Mouse (Mus musculus): ENCODE measurements around the gene Ttll10. TPM values are rescaled to one million over a fixed set of nuclear protein-coding genes. Genes with fewer than 3 reads are reported as not detected.

Ttll10 gene
- total and polyA plus RNA-seq, 3 experiments, result 0.11 TPM; not detected in 2

- TF ChIP-seq UBTF (IDR thresholded peaks at IDR 0.05; ENCODE audit: borderline replicate concordance, insufficient read depth, low read depth, low read length) (no peak; the same call in 1 of the 2 replicates), NRF1 (IDR thresholded peaks at IDR 0.05; ENCODE audit: insufficient read depth, low read depth, low read length, poor library complexity, severe bottlenecking) (no peak), POLR2AphosphoS2 (IDR thresholded peaks at IDR 0.05; ENCODE audit: low read length) (no peak)
These were observed 18.5 kb upstream of the Ttll10 start (continued) for GRCm38 (mm10) chr4:156077499-156078301.

- Histone ChIP-seq H3K4me1 (ENCODE audit: control insufficient read depth in 1 of 2, insufficient read depth in 2 of 2, low read length in 2 of 2) (peaks cover 6 to 18% of the 10 kb centered on the region in 2 experiments), H3K36me3 (ENCODE audit: control insufficient read depth in 1 of 2, insufficient read depth in 2 of 2, low read length in 2 of 2) (peaks cover 0 to 4% of the 10 kb centered on the region in 2 experiments; a peak in 2 of 4 replicates), H3K27me3 (ENCODE audit: control insufficient read depth in 1 of 2, insufficient read depth in 2 of 2, low read length in 2 of 2) (no peaks in the 10 kb centered on the region), H3K4me3 (ENCODE audit: control insufficient read depth in 1 of 2, insufficient read depth in 1 of 2, low read depth in 2 of 2, low read length in 2 of 2) (peak overlapping the region; percentile 67 to 82), H3K79me2 (ENCODE audit: control insufficient read depth, insufficient read depth, low read length, poor library complexity) (peaks cover 2% of the 10 kb centered on the region; the same call in 1 of the 2 replicates), H3K9ac (ENCODE audit: control insufficient read depth, low read depth, low read length, poor library complexity, severe bottlenecking) (peak overlapping the region; percentile 84), H3K9me3 (replicated peaks; ENCODE audit: insufficient read depth, low read length) (no peaks in the 10 kb centered on the region), H3K27ac (ENCODE audit: control insufficient read depth, low read depth, low read length) (peak overlapping the region; percentile 5)
- DNase-seq (ENCODE audit: low read depth, low spot score), result peak; percentile 74
- peak in 1 of 3 experiments; percentile 34; a peak in 2 of 6 replicates for TF ChIP-seq CTCF (IDR thresholded peaks at IDR 0.05 in 2 of 3, conservative IDR thresholded peaks at IDR 0.05 in 1 of 3; ENCODE audit: control insufficient read depth in 1 of 3, insufficient read depth in 1 of 3, low read depth in 2 of 3, low read length in 3 of 3, poor library complexity in 1 of 3, severe bottlenecking in 1 of 3)
- no peak for TF ChIP-seq MYC (IDR thresholded peaks at IDR 0.05; ENCODE audit: low read depth, low read length)
- no peak for TF ChIP-seq MAZ (IDR thresholded peaks at IDR 0.05; ENCODE audit: low read depth, low read length)
- TF ChIP-seq SMC3 (IDR thresholded peaks at IDR 0.05; ENCODE audit: low read depth, low read length), result peak; percentile 44
- TF ChIP-seq UBTF (IDR thresholded peaks at IDR 0.05; ENCODE audit: borderline replicate concordance, insufficient read depth, low read depth, low read length), result peak; percentile 11; the same call in 1 of the 2 replicates
- peak; percentile 45; the same call in 1 of the 2 replicates for TF ChIP-seq NELFE (IDR thresholded peaks at IDR 0.05; ENCODE audit: low read depth, low read length)
- 0 out of 4 replicates have a peak, but pooled peaks of 1 of the 2 experiments have one; percentile 12 for TF ChIP-seq POLR2A (IDR thresholded peaks at IDR 0.05; ENCODE audit: control insufficient read depth in 1 of 2, insufficient read depth in 1 of 2, low read depth in 1 of 2, low read length in 2 of 2, poor library complexity in 1 of 2)
- no peak; the same call in 1 of the 2 replicates for TF ChIP-seq ZC3H11A (IDR thresholded peaks at IDR 0.05; ENCODE audit: low read depth, low read length)
- TF ChIP-seq RAD21 (IDR thresholded peaks at IDR 0.05; ENCODE audit: low read depth, low read length), result peak; percentile 34
- TF ChIP-seq SIN3A (IDR thresholded peaks at IDR 0.05; ENCODE audit: low read length), result 0 out of 2 replicates have a peak, but pooled peaks have one; percentile 51
- TF ChIP-seq ELF1 (IDR thresholded peaks at IDR 0.05; ENCODE audit: low read depth, low read length), result peak; percentile 81
- TF ChIP-seq EP300 (IDR thresholded peaks at IDR 0.05; ENCODE audit: low read depth in 1 of 2, low read length in 2 of 2), result 0 out of 4 replicates have a peak, but pooled peaks of 1 of the 2 experiments have one; percentile 12
These were observed 17.7 kb upstream of the Ttll10 start for GRCm38 (mm10) chr4:156076911-156077382.

- H3K27ac ChIP-seq (ENCODE audit: control insufficient read depth, low read depth, low read length), result no peak overlapping the region
- peaks cover 0 to 14% of the 10 kb centered on the region in 2 experiments; a peak in 3 of 4 replicates for H3K4me1 ChIP-seq (ENCODE audit: control insufficient read depth in 1 of 2, insufficient read depth in 2 of 2, low read length in 2 of 2)
- no peak for TF ChIP-seq MYC (IDR thresholded peaks at IDR 0.05; ENCODE audit: low read depth, low read length)
- no peak for TF ChIP-seq MAX (IDR thresholded peaks at IDR 0.05; ENCODE audit: low read length)
- no peak for TF ChIP-seq USF2 (IDR thresholded peaks at IDR 0.05; ENCODE audit: borderline replicate concordance in 1 of 2, insufficient read depth in 1 of 2, low read depth in 1 of 2, low read length in 2 of 2)
- no peak for TF ChIP-seq ZMIZ1 (IDR thresholded peaks at IDR 0.05; ENCODE audit: low read depth, low read length)
- TF ChIP-seq MAZ (IDR thresholded peaks at IDR 0.05; ENCODE audit: low read depth, low read length), result no peak
- no peak for TF ChIP-seq ZC3H11A (IDR thresholded peaks at IDR 0.05; ENCODE audit: low read depth, low read length)
- no peak for TF ChIP-seq KAT2A (conservative IDR thresholded peaks at IDR 0.05; ENCODE audit: low read depth, low read length)
- TF ChIP-seq POLR2AphosphoS5 (IDR thresholded peaks at IDR 0.05; ENCODE audit: borderline replicate concordance, low read depth, low read length), result no peak
- TF ChIP-seq TCF12 (IDR thresholded peaks at IDR 0.05; ENCODE audit: low read depth, low read length), result no peak
- TF ChIP-seq SIN3A (IDR thresholded peaks at IDR 0.05; ENCODE audit: low read length), result no peak
- TF ChIP-seq TAL1 (IDR thresholded peaks at IDR 0.05; ENCODE audit: low read length), result no peak
- no peak for TF ChIP-seq EP300 (IDR thresholded peaks at IDR 0.05; ENCODE audit: low read depth in 1 of 2, low read length in 2 of 2)
- no peak for TF ChIP-seq MEF2A (IDR thresholded peaks at IDR 0.05; ENCODE audit: extremely low read depth, insufficient replicate concordance, low read depth, low read length, poor library complexity, severe bottlenecking)
- no peak for TF ChIP-seq NRF1 (IDR thresholded peaks at IDR 0.05; ENCODE audit: insufficient read depth, low read depth, low read length, poor library complexity, severe bottlenecking)
- no peak for TF ChIP-seq SMC3 (IDR thresholded peaks at IDR 0.05; ENCODE audit: low read depth, low read length)
- H3K27me3 ChIP-seq (ENCODE audit: control insufficient read depth in 1 of 2, insufficient read depth in 2 of 2, low read length in 2 of 2), result no peaks in the 10 kb centered on the region
- DNase-seq (ENCODE audit: low read depth, low spot score), result no peak
- no peaks in the 10 kb centered on the region for H3K79me2 ChIP-seq (ENCODE audit: control insufficient read depth, insufficient read depth, low read length, poor library complexity)
- H3K4me3 ChIP-seq (ENCODE audit: control insufficient read depth in 1 of 2, insufficient read depth in 1 of 2, low read depth in 2 of 2, low read length in 2 of 2), result no peak overlapping the region
- H3K36me3 ChIP-seq (ENCODE audit: control insufficient read depth in 1 of 2, insufficient read depth in 2 of 2, low read length in 2 of 2), result peaks cover 0 to 7% of the 10 kb centered on the region in 2 experiments; a peak in 2 of 4 replicates
- no peak overlapping the region for H3K9ac ChIP-seq (ENCODE audit: control insufficient read depth, low read depth, low read length, poor library complexity, severe bottlenecking)
- H3K9me3 ChIP-seq (replicated peaks; ENCODE audit: insufficient read depth, low read length), result no peaks in the 10 kb centered on the region
These were observed 11.5 kb upstream of the Ttll10 start for GRCm38 (mm10) chr4:156070716-156071115.
